Comparison of ENCODE assay signal across 11 mouse cellular contexts in the genomic region with DNA sequence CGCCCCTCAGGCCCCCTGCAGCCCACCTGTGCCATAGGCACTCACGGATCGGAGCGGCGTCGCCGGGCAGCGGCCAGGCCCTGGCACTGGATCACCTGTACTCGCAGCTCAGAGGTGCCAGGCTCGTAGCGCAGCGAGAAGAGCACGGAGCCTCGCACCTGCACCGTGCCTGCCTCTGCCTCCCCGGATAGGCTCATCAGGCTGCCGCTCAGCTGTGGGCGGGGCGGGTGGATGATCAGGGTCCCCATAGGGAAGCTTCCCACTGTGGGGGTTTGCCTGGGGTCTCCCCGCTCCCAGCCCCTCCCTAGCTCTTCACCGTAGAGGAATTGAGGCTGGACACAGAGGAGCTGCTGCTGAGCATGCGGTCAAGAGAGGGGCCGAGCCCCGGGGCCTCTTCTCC. TPM values are rescaled to one million over a fixed set of nuclear protein-coding genes. Genes with fewer than 3 reads are reported as not detected.
DNase-seq lines count a peak whose midpoint lies in the region; ATAC-seq lines count a peak whose summit lies in the region.
"Had no signal": no experiment of that assay in that cellular context is flagged by ENCODE, and none has a peak within 500 bp of the region (broad histone marks: within the 10 kb centered on the region; RNA-seq: fewer than 3 reads in every experiment).

No protein-coding gene starts in this region.

- no peaks in the 10 kb centered on the region for H3K9me3 ChIP-seq in heart, embryonic 16.5 days (replicated peaks; ENCODE audit: control insufficient read depth, low read length)
- H3K9me3 ChIP-seq in neural tube, embryonic 15.5 days (replicated peaks): no peaks in the 10 kb centered on the region

- H3K4me2 ChIP-seq in heart, embryonic 16.5 days (ENCODE audit: low read depth, low read length): peak overlapping the region; percentile 13; the same call in 1 of the 2 replicates
- 0 out of 2 replicates have a peak overlapping the region, but pooled peaks have one; percentile 17 for H3K4me2 ChIP-seq in neural tube, embryonic 15.5 days

- peaks cover 20% of the 10 kb centered on the region for H3K27me3 ChIP-seq in heart, embryonic 16.5 days (ENCODE audit: control insufficient read depth, insufficient read depth, low read length)
- H3K27me3 ChIP-seq in neural tube, embryonic 15.5 days (replicated peaks): peaks cover 48% of the 10 kb centered on the region

- H3K9ac ChIP-seq in heart, embryonic 16.5 days (ENCODE audit: low read length): no peak overlapping the region
- H3K9ac ChIP-seq in neural tube, embryonic 15.5 days (replicated peaks): no peak overlapping the region

- 28% methylated on average over 24 of the region's 24 CpGs for WGBS in heart, embryonic 16.5 days
- 15% methylated on average over 24 of the region's 24 CpGs for WGBS in neural tube, embryonic 15.5 days

- no peak overlapping the region for H3K4me3 ChIP-seq in heart, embryonic 16.5 days (ENCODE audit: low read length)
- no peak overlapping the region for H3K4me3 ChIP-seq in neural tube, embryonic 15.5 days (replicated peaks)

- no peak for DNase-seq in heart, adult 18-20 months
- no peak for DNase-seq in neural tube, embryonic 10.5 days (ENCODE audit: extremely low spot score, low spot score)
- DNase-seq in kidney, postnatal 4 days: peak; percentile 43 to 54
- no peak for DNase-seq in frontal cortex, postnatal 25 days (ENCODE audit: low spot score in 2 of 2)
- no peak for DNase-seq in left cerebral cortex, adult 9 months (ENCODE audit: low spot score in 2 of 2)
- DNase-seq in testis, postnatal 10 days (ENCODE audit: low spot score): no peak
- DNase-seq: heart, adult 11 months had no signal

- no peak for ATAC-seq in heart, embryonic 16.5 days (replicated peaks; ENCODE audit: extremely low read depth, insufficient read depth, low FRiP score)
- ATAC-seq in neural tube, embryonic 15.5 days (ENCODE audit: low FRiP score): no peak

- no peaks in the 10 kb centered on the region for H3K4me1 ChIP-seq in heart, embryonic 16.5 days (ENCODE audit: control insufficient read depth, insufficient read depth, low read length)
- peaks cover 4% of the 10 kb centered on the region; the same call in 1 of the 2 replicates for H3K4me1 ChIP-seq in neural tube, embryonic 15.5 days

- H3K27ac ChIP-seq in heart, embryonic 16.5 days (ENCODE audit: low read length): no peak overlapping the region
- H3K27ac ChIP-seq in neural tube, embryonic 15.5 days (replicated peaks): no peak overlapping the region

- H3K36me3 ChIP-seq in heart, embryonic 16.5 days (ENCODE audit: control insufficient read depth, insufficient read depth): no peaks in the 10 kb centered on the region
- no peaks in the 10 kb centered on the region for H3K36me3 ChIP-seq in neural tube, embryonic 15.5 days

RNA-seq across cellular contexts. Expression of gene Sytl1, which starts 6.1 kb away (rescaled TPM):
- 3.4 and 7.6 TPM in 2 replicates for polyA plus RNA-seq in heart, embryonic 16.5 days (2015; fragmentation: Nextera tagmentation; extraction: Ambion mirVana)
- under 1 TPM; 0.22 to 0.72 TPM for total RNA-seq in heart, adult 18-20 months (2021)
- 0.20 and 6.0 TPM in 2 replicates for polyA plus RNA-seq in neural tube, embryonic 15.5 days (2015; fragmentation: Nextera tagmentation; extraction: Ambion mirVana)

RNA-seq across cellular contexts. Expression of gene Map3k6, which starts 16.2 kb away (rescaled TPM):
- polyA plus RNA-seq in heart, embryonic 16.5 days (2015; fragmentation: Nextera tagmentation; extraction: Ambion mirVana): 3.4 and 3.6 TPM in 2 replicates
- total RNA-seq in heart, adult 18-20 months (2021): 10 to 100 TPM; 22.5 to 30.1 TPM
- polyA plus RNA-seq in neural tube, embryonic 15.5 days (2015; fragmentation: Nextera tagmentation; extraction: Ambion mirVana): 3.0 and 4.0 TPM in 2 replicates

RNA-seq across cellular contexts. Expression of gene Tmem222, which starts 20.8 kb away (rescaled TPM):
- polyA plus RNA-seq in heart, embryonic 16.5 days (2015; fragmentation: Nextera tagmentation; extraction: Ambion mirVana): 55.5 and 59.2 TPM in 2 replicates
- total RNA-seq in heart, adult 18-20 months (2021): 10 to 100 TPM; 32.7 to 34.6 TPM
- 115 and 117 TPM in 2 replicates for polyA plus RNA-seq in neural tube, embryonic 15.5 days (2015; fragmentation: Nextera tagmentation; extraction: Ambion mirVana)

RNA-seq across cellular contexts. Expression of gene Gpr3, which starts 44.5 kb away (rescaled TPM):
- polyA plus RNA-seq in heart, embryonic 16.5 days (2015; fragmentation: Nextera tagmentation; extraction: Ambion mirVana): 0.14 and 0.29 TPM in 2 replicates
- total RNA-seq in heart, adult 18-20 months (2021): not detected
- polyA plus RNA-seq in neural tube, embryonic 15.5 days (2015; fragmentation: Nextera tagmentation; extraction: Ambion mirVana): 1.3 and 2.5 TPM in 2 replicates
- total RNA-seq: megakaryocyte, adult 5-6 weeks; neutrophil, adult 5-6 weeks had no signal

RNA-seq across cellular contexts. Expression of gene Cd164l2, which starts 44.9 kb away (rescaled TPM):
- 0.66 TPM in 1 of 2 replicates, not detected in the other for polyA plus RNA-seq in heart, embryonic 16.5 days (2015; fragmentation: Nextera tagmentation; extraction: Ambion mirVana)
- not detected for total RNA-seq in heart, adult 18-20 months (2021)
- 2.6 and 3.9 TPM in 2 replicates for polyA plus RNA-seq in neural tube, embryonic 15.5 days (2015; fragmentation: Nextera tagmentation; extraction: Ambion mirVana)
- total RNA-seq: megakaryocyte, adult 5-6 weeks had no signal

Comparison
In these comparisons a context has a peak if more than half of its experiments do, and no peak if none do; other contexts are left out.
1. DNase-seq: peak in kidney, postnatal 4 days (2 of 2); none in heart, adult 18-20 months (0 of 2), neural tube, embryonic 10.5 days (single experiment), frontal cortex, postnatal 25 days (0 of 2), left cerebral cortex, adult 9 months (0 of 2) and testis, postnatal 10 days (single experiment).